Mouse (Mus musculus) cerebellum, postnatal 10 days (tissue): ENCODE measurements around the gene Prkce.

Experiments
- DNase-seq, 2 experiments: peaks; one replicate each; pipeline ENCODE4 v3.0.0; 2021; ENCODE audit warnings: mixed read lengths in 2 of 2

Prkce gene

DNA sequence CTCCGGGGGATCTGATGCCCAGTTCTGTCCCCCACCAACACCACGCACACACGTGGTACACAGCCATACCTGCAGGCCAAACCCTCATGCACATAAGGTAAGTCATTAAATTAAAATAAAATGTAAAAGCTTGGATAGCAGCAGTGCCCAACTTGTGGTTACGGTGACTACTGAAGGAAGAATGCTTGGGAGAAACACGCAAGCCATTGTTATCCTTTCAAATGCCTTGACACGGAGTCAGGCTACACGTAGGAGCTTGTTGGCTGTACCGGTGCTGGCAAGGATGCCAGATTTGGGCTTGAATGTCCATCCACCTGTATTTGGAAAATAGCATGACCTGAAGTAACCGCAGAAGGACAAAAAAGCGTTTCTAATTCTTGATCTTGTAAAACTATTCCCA, 423.7 kb downstream of the Prkce start:
- DNase-seq: no peak

DNA sequence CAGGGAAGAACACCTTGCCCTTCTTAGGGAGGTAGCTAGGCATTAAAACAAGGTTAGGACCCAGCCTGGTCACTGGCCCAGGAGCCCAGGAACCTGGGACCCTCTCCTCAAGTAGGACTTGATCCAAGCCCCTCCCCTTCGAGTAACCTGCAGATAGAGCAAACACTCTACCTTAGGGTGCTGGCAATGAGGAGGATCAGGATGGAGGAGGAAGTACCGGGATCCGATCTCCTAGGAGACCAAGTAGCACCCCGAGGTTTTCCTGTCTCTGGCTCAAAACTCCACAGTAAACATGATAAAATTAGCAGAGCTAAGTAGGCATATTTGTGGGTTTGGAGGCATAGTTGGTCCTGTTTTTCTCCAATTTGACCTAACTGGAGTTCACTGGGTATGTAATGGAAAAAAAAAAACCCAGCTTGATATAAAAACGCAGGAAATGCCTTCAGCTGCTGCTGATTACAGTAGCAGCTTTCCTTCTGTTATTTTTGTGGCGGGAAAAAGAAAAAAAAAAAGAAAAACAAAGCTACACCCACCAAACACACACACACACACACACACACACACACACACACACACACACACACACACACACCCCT, 425.5 kb downstream of the Prkce start:
- no peak for DNase-seq

- no peak for DNase-seq
These were observed 427.9 kb downstream of the Prkce start for GRCm38 (mm10) chr17:86595526-86595925.

DNA sequence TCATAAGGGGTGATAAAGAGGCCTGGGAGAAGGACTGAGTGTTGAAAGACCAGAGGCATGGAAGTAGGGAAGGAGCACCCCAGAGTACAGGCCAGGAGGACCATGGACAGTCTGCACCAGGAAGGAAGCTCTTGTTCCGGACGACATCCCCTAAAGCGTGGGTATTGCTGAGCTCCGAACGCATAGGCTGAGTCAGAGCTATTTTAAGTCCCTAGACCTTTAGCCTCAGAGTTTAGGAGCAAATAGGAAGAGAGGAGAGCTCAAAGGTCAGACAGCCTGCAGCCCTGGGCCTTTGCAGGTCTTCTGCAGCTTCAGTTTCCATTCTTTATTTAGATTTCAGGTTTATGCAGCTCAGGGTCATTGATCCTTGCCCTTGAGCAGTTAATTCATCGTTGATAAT, 433.5 kb downstream of the Prkce start:
- no peak for DNase-seq

DNA sequence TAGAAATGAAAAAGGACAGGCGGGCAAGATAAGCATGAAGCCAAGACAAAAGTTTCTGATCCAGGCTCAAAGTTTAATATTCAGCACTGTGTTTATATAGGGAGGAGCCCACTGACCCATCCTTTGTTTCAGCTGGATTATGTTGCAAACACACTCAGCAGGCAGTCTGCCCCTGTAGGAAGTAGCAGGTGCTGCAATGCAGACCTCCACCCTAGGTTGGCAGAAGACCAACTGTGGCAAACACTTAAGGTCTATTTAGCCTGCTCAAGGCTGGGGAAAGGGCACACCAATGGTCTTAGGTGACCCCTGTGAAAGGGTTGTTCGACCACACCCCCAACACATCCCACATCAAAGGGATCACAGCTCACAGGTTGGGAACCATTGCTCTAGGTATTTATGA, 434.3 kb downstream of the Prkce start:
- no peak for DNase-seq

DNA sequence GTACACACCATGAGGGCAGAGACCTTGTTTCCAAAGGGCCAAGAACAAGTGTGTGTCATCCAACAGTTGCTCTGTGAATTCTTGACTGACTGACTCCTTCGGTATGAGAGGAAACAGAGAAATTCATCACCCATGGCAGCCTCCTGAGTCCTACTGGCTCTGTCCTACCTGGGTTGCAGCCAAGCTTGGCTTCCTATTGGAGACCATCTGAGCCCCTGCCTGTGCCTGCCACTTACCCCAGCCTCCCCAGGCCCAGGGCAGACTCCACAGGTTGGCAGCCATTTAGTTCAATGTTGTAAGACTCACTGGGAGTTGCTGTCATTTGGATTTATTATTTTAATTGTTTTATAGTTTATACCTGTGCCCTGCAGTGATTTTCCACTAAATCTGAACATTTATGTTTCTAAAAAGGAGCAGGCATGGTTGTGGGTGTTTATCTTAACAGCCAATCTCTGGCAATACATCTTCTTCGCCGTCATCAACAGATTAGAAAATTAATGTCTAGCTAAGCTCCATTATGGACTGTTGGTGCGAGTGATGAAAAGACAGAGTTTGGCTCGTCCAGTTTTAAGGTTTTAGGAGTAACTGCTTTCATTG, 436.4 kb downstream of the Prkce start:
- peak; percentile 66 to 79 for DNase-seq

GRCm38 (mm10) chr17:86607981-86608380, 440.4 kb downstream of the Prkce start:
- DNase-seq: no peak

DNA sequence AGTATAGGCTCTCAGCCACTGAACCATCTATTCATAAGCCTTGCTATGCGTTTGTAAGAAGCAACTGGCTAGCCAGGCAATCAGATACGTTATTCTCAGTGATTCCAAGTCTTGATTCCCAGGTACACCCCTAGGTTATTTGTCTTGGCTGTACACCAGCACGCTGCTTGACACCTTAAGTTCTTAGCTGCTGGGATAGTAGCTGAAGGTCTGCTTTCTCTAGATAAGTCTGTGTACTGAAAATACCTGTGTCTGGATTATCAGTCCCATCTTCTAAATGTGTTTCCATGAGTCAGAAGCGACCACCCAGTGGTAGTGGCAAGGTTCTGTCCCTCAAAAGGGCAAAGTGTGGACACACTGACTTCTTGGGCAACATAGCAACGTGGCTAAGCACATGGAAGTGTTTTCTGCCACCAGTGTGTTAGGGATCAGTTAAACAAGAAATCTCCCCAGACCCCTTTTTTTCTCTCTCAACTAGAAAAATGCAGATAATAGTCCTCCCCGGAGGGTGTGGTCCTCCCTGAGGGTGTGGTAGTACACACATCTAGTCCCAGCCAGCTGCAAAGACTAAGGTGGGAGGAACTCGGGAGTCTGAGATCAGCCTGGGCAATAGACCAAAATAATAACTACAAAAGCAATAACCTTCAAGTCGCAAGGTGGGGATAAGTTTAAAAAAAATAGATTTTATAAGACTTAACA, 442.8 kb downstream of the Prkce start:
- DNase-seq: no peak

DNA sequence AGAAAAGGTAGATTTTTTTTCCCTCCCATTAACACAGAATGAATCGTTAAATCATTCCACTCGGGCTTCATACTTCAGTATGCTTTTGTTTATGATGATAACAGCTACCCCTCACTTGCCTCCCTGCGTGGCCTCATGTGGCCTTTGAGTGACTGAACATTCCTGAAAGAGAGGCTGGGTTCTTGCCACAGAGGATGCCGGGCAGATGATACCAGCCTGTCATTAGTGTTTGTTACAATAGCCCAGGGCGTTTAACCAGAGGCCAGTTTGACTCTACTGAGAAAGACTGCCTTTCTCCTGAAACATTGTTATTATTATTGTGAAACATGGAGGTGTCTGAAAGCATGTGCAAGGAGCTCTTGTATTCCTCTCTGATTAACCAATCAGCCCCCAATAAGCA, 444.2 kb downstream of the Prkce start:
- no peak for DNase-seq

DNA sequence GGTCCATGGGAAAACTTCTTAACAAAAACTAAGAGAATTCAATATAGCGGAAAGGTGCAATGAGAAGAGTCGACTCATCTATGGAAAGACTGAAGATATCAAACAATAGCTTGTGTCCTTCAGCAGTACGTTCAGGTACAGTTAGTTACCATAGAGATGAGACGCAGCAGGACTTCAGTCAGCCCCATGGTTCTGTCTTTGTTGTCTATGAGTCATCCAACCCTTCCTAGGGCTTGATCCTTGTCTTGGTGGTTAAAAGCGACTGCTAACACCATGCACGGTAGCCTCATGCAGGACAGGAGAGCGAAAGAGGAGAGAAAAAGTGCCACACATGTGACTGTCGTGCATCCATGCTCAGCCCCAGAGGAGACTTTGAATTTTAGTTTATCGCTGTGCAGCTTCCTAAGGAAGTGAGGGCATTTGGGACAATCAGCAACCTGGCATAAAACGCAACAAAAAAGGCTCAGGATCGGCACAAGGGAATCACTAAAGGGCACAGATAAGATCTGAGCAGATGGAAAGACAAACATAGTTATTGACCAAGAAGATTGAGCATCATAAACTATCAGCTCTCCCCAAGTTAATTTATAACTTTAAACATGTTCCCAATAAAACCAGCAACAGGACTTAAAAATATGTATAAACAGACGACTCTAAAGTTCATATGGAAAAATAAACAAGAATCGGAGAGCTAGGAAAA, 448.2 kb downstream of the Prkce start:
- no peak for DNase-seq

GRCm38 (mm10) chr17:86617570-86618237, 450.1 kb downstream of the Prkce start:
- peak in 1 of 2 experiments; percentile 13 for DNase-seq

DNA sequence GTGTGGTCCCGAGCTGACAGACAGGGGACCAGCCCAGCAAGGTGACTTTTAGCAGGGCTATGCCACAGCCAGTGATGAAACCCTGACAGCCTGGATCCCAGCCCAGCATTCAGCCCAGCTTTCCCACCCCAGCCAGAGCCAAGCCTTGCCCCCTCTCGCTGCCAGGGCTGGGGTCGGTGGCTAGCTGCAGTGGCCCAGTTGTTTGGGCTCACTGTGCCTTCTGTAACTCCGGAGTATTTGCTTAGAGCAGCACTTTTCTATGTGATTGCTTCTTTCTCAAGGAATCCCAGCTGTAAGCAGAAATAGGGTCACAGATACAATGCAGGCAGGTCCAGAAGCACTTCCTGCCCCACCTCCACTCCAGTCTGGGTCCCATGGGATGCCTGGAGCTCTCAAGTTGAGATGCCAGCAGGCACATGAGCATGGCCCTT, 450.9 kb downstream of the Prkce start:
- peak; percentile 36 to 49 for DNase-seq

DNA sequence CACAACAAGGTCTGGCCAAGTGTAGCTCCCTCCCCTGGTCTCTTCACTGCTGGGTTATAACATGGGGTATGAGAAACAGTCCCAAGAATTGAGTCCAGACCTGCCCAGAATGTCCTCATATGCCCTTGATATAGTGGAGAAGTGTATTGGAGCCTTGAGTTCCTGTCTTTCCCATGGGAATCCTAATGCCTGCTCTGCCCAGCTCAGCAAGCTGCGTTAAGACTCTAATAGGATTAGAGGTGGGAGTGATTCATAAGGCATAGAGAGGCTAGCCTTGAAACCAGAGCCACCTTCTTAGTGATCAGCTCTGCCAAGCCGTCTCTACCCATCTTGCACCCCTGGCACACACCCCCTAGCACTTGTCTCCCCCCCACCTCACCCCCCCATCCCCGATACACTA, 455.3 kb downstream of the Prkce start:
- DNase-seq: no peak

DNA sequence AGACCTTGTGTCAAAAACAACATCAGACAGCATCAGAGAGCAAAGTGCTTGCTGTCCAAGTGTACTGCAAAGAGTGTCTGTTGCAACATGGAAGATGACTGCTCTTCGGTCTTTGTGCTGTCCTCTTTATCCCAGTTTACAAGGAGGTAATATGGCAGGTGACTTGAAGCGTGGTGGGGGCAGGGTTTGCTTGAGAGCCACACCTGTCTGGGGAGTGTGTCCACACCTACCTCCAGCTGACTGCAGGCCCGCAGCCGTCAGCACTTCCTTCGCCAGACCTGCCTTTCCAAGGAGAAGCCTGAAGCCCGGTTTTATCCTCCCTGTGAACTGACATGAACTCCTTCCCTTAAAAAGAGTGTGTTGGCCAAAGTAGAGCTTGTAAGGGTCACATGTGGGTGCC, 458.9 kb downstream of the Prkce start:
- no peak for DNase-seq

GRCm38 (mm10) chr17:86633131-86633530, 465.5 kb downstream of the Prkce start:
- no peak for DNase-seq

DNA sequence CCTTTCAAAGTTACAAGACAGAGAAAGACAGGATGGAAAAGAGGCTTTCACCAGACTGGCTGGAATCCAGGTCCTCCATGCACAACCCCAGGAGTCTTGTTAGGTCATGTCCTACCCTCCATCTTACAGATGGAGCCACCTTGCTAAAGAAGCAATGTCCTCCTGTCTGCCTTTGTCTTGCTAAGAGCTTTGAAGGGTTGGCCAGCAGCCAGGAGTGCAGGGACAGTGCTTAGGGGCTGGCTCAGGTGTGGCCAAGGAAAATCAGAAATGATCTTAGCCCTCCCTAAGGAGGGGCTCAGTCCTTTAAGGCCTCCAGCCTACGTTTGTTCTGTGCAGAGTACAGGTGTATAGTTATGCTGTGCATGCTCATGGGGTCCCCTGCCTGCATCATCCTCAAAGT, 469.7 kb downstream of the Prkce start:
- DNase-seq: peak; percentile 47 to 51

GRCm38 (mm10) chr17:86639279-86639678, 471.7 kb downstream of the Prkce start:
- peak in 1 of 2 experiments; percentile 17 for DNase-seq

DNA sequence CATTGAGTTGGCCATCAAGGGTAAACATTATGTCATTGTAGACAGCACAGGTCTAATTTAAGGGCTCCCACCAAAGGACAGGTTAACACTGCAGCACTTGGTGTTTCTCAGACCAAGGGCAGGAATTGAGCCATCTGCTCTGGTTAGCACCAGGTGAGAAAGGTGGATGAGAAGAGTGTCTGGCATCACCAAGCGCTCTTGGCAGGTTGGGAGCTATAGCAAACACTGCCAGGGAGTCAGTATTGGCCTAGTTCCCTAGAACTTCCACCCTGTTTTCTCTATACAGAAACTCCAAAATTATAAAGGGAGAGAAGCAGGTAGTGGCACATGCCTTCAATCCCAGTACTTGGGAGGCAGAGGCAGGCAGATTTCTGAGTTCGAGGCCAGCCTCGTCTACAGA, 479.6 kb downstream of the Prkce start:
- DNase-seq: peak; percentile 70

GRCm38 (mm10) chr17:86648856-86649435, 481.4 kb downstream of the Prkce start:
- DNase-seq: no peak

- DNase-seq: no peak
These were observed 482.7 kb downstream of the Prkce start for GRCm38 (mm10) chr17:86650241-86650640.

GRCm38 (mm10) chr17:86651091-86651490, 483.5 kb downstream of the Prkce start:
- no peak for DNase-seq

DNA sequence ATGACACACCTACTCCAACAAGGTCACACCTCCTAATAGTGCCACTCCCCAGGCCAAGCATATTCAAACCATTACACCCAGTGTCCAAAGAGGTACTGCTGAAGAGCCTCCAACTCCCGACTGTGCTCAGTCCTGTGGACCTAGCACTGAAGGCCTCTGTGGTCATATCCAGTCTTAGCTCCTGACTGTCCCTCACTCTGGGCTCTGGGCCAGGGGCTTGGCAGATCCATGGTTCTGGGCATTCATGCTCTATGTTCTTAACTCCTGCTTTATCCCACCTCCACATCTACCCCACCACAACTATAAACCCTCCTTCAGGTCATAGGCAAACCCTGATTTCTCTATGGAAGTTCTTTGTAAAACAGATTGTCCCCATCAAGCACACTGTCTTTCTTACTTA, 485.2 kb downstream of the Prkce start:
- peak; percentile 49 to 63 for DNase-seq

- no peak for DNase-seq
These were observed 488.8 kb downstream of the Prkce start for GRCm38 (mm10) chr17:86656369-86656768.
